Mouse (Mus musculus) monocyte, adult 59 days (primary cell): Measurements from ENCODE around the gene Mylk4. TPM values are rescaled to one million over a fixed set of nuclear protein-coding genes. Genes with fewer than 3 reads are reported as not detected.

Source experiments
- total RNA-seq, 2 experiments: library from RNA; stranded (reverse); gene quantifications; one replicate each; pipeline ENCODE4 v1.2.4; 2023

The Mylk4 gene
- total RNA-seq = not detected

GRCm38 (mm10) chr13:32783816-32784215 is at the start of gene Mylk4:
Mylk4 (minus strand) TSS chr13:32783954.

GRCm38 (mm10) chr13:32802259-32803081 is 18.7 kb upstream of the Mylk4 start, which contains the start of gene D930007J09Rik:
D930007J09Rik (minus strand) TSS chr13:32802849.

GRCm38 (mm10) chr13:32801693-32802221 is 18.0 kb upstream of the Mylk4 start, which contains the start of gene Wrnip1:
Wrnip1 (plus strand) TSS chr13:32802038.

Other genes starting within 250 kb of the Mylk4 start
- gene Wrnip1, start 18.1 kb upstream of the Mylk4 start, total RNA-seq = 10 to 100 TPM; 15.8 to 18.0 TPM
- gene D930007J09Rik, start 18.9 kb upstream of the Mylk4 start, total RNA-seq = not detected
- gene Serpinb1a, start 67.2 kb upstream of the Mylk4 start, total RNA-seq = 10 to 100 TPM in 1 of 2 experiments, 1 to 10 TPM in 1; 7.0 to 12.6 TPM
- not detected for gene Serpinb1c, start 114.3 kb upstream of the Mylk4 start, total RNA-seq
- 1 to 10 TPM; 2.1 to 2.4 TPM for gene Serpinb6b, start 181.3 kb upstream of the Mylk4 start, total RNA-seq
- 1 to 10 TPM; 3.6 to 3.7 TPM for gene Serpinb9, start 219.3 kb upstream of the Mylk4 start, total RNA-seq
- gene Serpinb9b, start 243.5 kb upstream of the Mylk4 start, total RNA-seq = not detected